Mouse (Mus musculus): ENCODE data around the gene Nedd8. TPM values are rescaled to one million over a fixed set of nuclear protein-coding genes. Genes with fewer than 3 reads are reported as not detected.

The Nedd8 gene
- polyA plus RNA-seq, 2 experiments = 168 to 286 TPM

DNA sequence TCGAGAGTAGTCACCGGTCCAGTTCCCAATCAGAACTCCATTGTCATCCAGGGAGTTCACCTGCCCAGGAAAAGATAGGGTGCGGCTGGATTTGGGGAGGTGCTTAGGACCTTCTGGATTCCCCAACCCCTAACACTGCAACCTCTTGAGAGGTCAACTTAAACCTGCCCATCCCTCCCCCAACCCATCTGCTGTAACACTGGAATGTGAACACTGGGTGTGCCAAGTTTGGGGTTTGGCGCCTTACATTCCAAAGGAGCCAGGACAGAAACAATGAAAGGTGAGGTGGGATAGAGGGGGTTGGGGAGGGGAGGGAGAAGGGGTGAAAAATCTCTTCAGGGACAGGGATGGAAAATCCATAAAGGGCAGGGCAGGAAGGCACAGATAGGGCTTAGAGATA is 37.6 kb upstream of the Nedd8 start:
- WGBS (ENCODE audit: insufficient replicate concordance) = 79% methylated on average over 4 of the region's 4 CpGs
- no peaks in the 10 kb centered on the region for H3K27me3 ChIP-seq (ENCODE audit: control insufficient read depth, insufficient read depth, low read length)
- no peaks in the 10 kb centered on the region for H3K36me3 ChIP-seq (replicated peaks; ENCODE audit: control insufficient read depth, insufficient read depth, low read depth)
- DNase-seq (ENCODE audit: low read depth in 3 of 3, low spot score in 3 of 3) (no peak), ATAC-seq (ENCODE audit: insufficient read depth) (no peak)
- H3K9ac ChIP-seq (replicated peaks) = no peak overlapping the region
- no peak for TF ChIP-seq CTCF (IDR thresholded peaks at IDR 0.05; ENCODE audit: low read depth)
- TF ChIP-seq EP300 (IDR thresholded peaks at IDR 0.05; ENCODE audit: low read depth) = no peak
- H3K9me3 ChIP-seq (ENCODE audit: control insufficient read depth, low read length) = no peaks in the 10 kb centered on the region
- no peak overlapping the region for H3K4me3 ChIP-seq (ENCODE audit: insufficient read depth in 1 of 2, low read depth in 2 of 2, low read length in 2 of 2)
- no peak overlapping the region for H3K27ac ChIP-seq
- H3K4me1 ChIP-seq (replicated peaks; ENCODE audit: control insufficient read depth in 2 of 2, insufficient read depth in 2 of 2, low read length in 1 of 2) = peaks cover 0 to 26% of the 10 kb centered on the region in 2 experiments; a peak in 2 of 4 replicates
- H3K4me2 ChIP-seq (ENCODE audit: low read depth) = no peak overlapping the region

- Histone ChIP-seq H3K9me3 (ENCODE audit: control insufficient read depth, low read length) (no peaks in the 10 kb centered on the region), H3K4me2 (ENCODE audit: low read depth) (no peak overlapping the region), H3K4me1 (replicated peaks; ENCODE audit: control insufficient read depth in 2 of 2, insufficient read depth in 2 of 2, low read length in 1 of 2) (peaks cover 0 to 22% of the 10 kb centered on the region in 2 experiments; a peak in 2 of 4 replicates), H3K27me3 (ENCODE audit: control insufficient read depth, insufficient read depth, low read length) (no peaks in the 10 kb centered on the region), H3K36me3 (replicated peaks; ENCODE audit: control insufficient read depth, insufficient read depth, low read depth) (no peaks in the 10 kb centered on the region), H3K4me3 (ENCODE audit: insufficient read depth in 1 of 2, low read depth in 2 of 2, low read length in 2 of 2) (no peak overlapping the region), H3K9ac (replicated peaks) (no peak overlapping the region), H3K27ac (no peak overlapping the region)
- TF ChIP-seq EP300 (IDR thresholded peaks at IDR 0.05; ENCODE audit: low read depth) (peak; percentile 52), CTCF (IDR thresholded peaks at IDR 0.05; ENCODE audit: low read depth) (no peak)
- DNase-seq (ENCODE audit: low read depth in 3 of 3, low spot score in 3 of 3) = no peak
- peak; percentile 67; the same call in 1 of the 2 replicates for ATAC-seq (ENCODE audit: insufficient read depth)
- WGBS (ENCODE audit: insufficient replicate concordance) = 14% methylated on average over 5 of the region's 5 CpGs
Measured at GRCm38 (mm10) chr14:55707397-55707796, 35.5 kb upstream of the Nedd8 start.

DNA sequence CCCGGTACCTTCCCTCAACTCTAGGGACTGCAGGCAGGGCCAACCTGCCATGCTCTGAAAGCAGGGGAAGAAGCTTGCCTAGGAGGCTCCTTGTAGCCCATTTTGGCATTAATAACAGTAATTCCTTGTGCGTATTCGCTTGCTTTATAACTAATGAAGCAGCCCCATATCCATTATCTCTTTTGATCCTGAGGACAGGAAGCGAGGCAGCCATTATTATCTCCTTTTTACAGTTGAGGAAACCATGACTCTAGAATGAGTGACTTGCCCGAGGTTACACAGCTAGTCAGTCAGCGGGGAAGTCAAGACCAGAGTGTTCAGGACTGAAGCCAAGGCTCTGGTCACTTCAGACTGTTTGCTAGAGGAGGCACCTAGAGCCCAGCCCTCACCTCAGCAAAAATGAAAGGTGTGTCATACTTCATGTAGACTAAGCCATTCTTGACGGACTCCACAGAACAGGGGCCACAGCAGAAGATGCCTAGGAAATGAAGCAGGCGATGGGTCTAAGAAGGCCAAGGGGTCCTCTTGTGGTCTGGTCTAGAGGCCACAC is 34.2 kb upstream of the Nedd8 start:
- ATAC-seq (ENCODE audit: insufficient read depth) (no peak), DNase-seq (ENCODE audit: low read depth in 3 of 3, low spot score in 3 of 3) (no peak)
- Histone ChIP-seq H3K27ac (no peak overlapping the region), H3K4me1 (replicated peaks; ENCODE audit: control insufficient read depth in 2 of 2, insufficient read depth in 2 of 2, low read length in 1 of 2) (peaks cover 0 to 22% of the 10 kb centered on the region in 2 experiments; a peak in 2 of 4 replicates), H3K9me3 (ENCODE audit: control insufficient read depth, low read length) (no peaks in the 10 kb centered on the region), H3K4me3 (ENCODE audit: insufficient read depth in 1 of 2, low read depth in 2 of 2, low read length in 2 of 2) (no peak overlapping the region), H3K4me2 (ENCODE audit: low read depth) (no peak overlapping the region), H3K9ac (replicated peaks) (no peak overlapping the region), H3K36me3 (replicated peaks; ENCODE audit: control insufficient read depth, insufficient read depth, low read depth) (no peaks in the 10 kb centered on the region), H3K27me3 (ENCODE audit: control insufficient read depth, insufficient read depth, low read length) (no peaks in the 10 kb centered on the region)
- TF ChIP-seq CTCF (IDR thresholded peaks at IDR 0.05; ENCODE audit: low read depth) (no peak), EP300 (IDR thresholded peaks at IDR 0.05; ENCODE audit: low read depth) (no peak)
- WGBS (ENCODE audit: insufficient replicate concordance) = 39% methylated on average over 8 of the region's 8 CpGs

- no peaks in the 10 kb centered on the region for H3K9me3 ChIP-seq (ENCODE audit: control insufficient read depth, low read length)
- H3K36me3 ChIP-seq (replicated peaks; ENCODE audit: control insufficient read depth, insufficient read depth, low read depth) = no peaks in the 10 kb centered on the region
- WGBS (ENCODE audit: insufficient replicate concordance) = 68% methylated on average over 6 of the region's 6 CpGs
- no peak overlapping the region for H3K4me2 ChIP-seq (ENCODE audit: low read depth)
- H3K4me1 ChIP-seq (replicated peaks; ENCODE audit: control insufficient read depth in 2 of 2, insufficient read depth in 2 of 2, low read length in 1 of 2) = peaks cover 0 to 22% of the 10 kb centered on the region in 2 experiments; a peak in 2 of 4 replicates
- H3K9ac ChIP-seq (replicated peaks) = no peak overlapping the region
- no peak for DNase-seq (ENCODE audit: low read depth in 3 of 3, low spot score in 3 of 3)
- no peak overlapping the region for H3K4me3 ChIP-seq (ENCODE audit: insufficient read depth in 1 of 2, low read depth in 2 of 2, low read length in 2 of 2)
- no peak overlapping the region for H3K27ac ChIP-seq
- ATAC-seq (ENCODE audit: insufficient read depth) = no peak
- TF ChIP-seq EP300 (IDR thresholded peaks at IDR 0.05; ENCODE audit: low read depth) (no peak), CTCF (IDR thresholded peaks at IDR 0.05; ENCODE audit: low read depth) (no peak)
- no peaks in the 10 kb centered on the region for H3K27me3 ChIP-seq (ENCODE audit: control insufficient read depth, insufficient read depth, low read length)
Measured at GRCm38 (mm10) chr14:55702761-55703160, 30.8 kb upstream of the Nedd8 start.

GRCm38 (mm10) chr14:55701131-55701530 is 29.2 kb upstream of the Nedd8 start:
- H3K4me3 ChIP-seq (ENCODE audit: insufficient read depth in 1 of 2, low read depth in 2 of 2, low read length in 2 of 2) = no peak overlapping the region
- no peak for TF ChIP-seq CTCF (IDR thresholded peaks at IDR 0.05; ENCODE audit: low read depth)
- H3K4me2 ChIP-seq (ENCODE audit: low read depth) = no peak overlapping the region
- peaks cover 0 to 8% of the 10 kb centered on the region in 2 experiments; a peak in 1 of 4 replicates for H3K4me1 ChIP-seq (replicated peaks; ENCODE audit: control insufficient read depth in 2 of 2, insufficient read depth in 2 of 2, low read length in 1 of 2)
- H3K27ac ChIP-seq = no peak overlapping the region
- no peaks in the 10 kb centered on the region for H3K27me3 ChIP-seq (ENCODE audit: control insufficient read depth, insufficient read depth, low read length)
- H3K9ac ChIP-seq (replicated peaks) = no peak overlapping the region
- WGBS (ENCODE audit: insufficient replicate concordance) = 66% methylated on average over 9 of the region's 9 CpGs
- H3K9me3 ChIP-seq (ENCODE audit: control insufficient read depth, low read length) = no peaks in the 10 kb centered on the region
- no peak for DNase-seq (ENCODE audit: low read depth in 3 of 3, low spot score in 3 of 3)
- no peak for ATAC-seq (ENCODE audit: insufficient read depth)
- no peaks in the 10 kb centered on the region for H3K36me3 ChIP-seq (replicated peaks; ENCODE audit: control insufficient read depth, insufficient read depth, low read depth)

Data from liver, embryonic 14.5 days (tissue).